Mouse (Mus musculus) spleen, adult 2 months (tissue): Measurements from ENCODE around the gene Fntb. TPM values are rescaled to one million over a fixed set of nuclear protein-coding genes. Genes with fewer than 3 reads are reported as not detected.
A peak's percentile ranks its signal among the peaks of the same experiment; 100 is the strongest.

ENCODE experiments used
- DNase-seq, 2 experiments: peaks; one replicate each; pipeline versions ENCODE4 v3.0.0 to v3.0.0-alpha.2; 2012 to 2021; ENCODE audit warnings: low spot score in 2 of 2, low read depth in 1 of 2
- H3K27ac ChIP-seq: fragments of 200-500 bp; 2 replicates; pipeline ENCODE4 v1.5.1; 2012; ENCODE audit warnings: low read length, inconsistent platforms; ENCODE audit not compliant: insufficient read depth
- H3K27me3 ChIP-seq: fragments of 200-500 bp; 2 replicates; pipeline ENCODE4 v1.6.1; 2012; ENCODE audit warnings: mild to moderate bottlenecking, moderate library complexity, low read length, inconsistent platforms; ENCODE audit not compliant: control insufficient read depth, insufficient read depth
- H3K36me3 ChIP-seq: fragments of 200-500 bp; 2 replicates; pipeline ENCODE4 v1.6.1; 2012; ENCODE audit warnings: mild to moderate bottlenecking, low read length, inconsistent platforms; ENCODE audit not compliant: control insufficient read depth, insufficient read depth
- H3K4me1 ChIP-seq: fragments of 200-500 bp; 2 replicates; pipeline ENCODE4 v1.6.1; 2011; ENCODE audit warnings: inconsistent platforms; ENCODE audit not compliant: control insufficient read depth, insufficient read depth, insufficient read length
- H3K4me3 ChIP-seq: fragments of 200-500 bp; 2 replicates; pipeline ENCODE4 v1.5.1; 2011; ENCODE audit warnings: mild to moderate bottlenecking, inconsistent platforms; ENCODE audit not compliant: insufficient read depth, insufficient read length; ENCODE audit errors: extremely low read depth
- CTCF ChIP-seq: fragments of 200-500 bp; IDR thresholded peaks from 2 replicates; pipeline ENCODE4 v1.5.1; 2011; ENCODE audit warnings: mild to moderate bottlenecking, inconsistent platforms; ENCODE audit not compliant: insufficient read depth, insufficient read length, insufficient replicate concordance; ENCODE audit errors: extremely low read depth
- POLR2A ChIP-seq: fragments of 200-500 bp; IDR thresholded peaks from 2 replicates; pipeline ENCODE4 v1.6.1; 2011; ENCODE audit warnings: low read depth, low read length, inconsistent platforms
- WGBS: fragments of 180-500 bp; shearing (Covaris S2); methylation state at CpG from one replicate; pipeline ENCODE4 v1.1.7; 2018; 5-methylcytosine and 5-hydroxymethylcytosine counted together
- polyA plus RNA-seq: library from polyadenylated mRNA; depleted of rRNA; stranded (reverse); fragments of >200 nt; gene quantifications from 2 replicates; pipeline ENCODE4 v1.2.3, GENCODE M21; 2012

Gene Fntb
- polyA plus RNA-seq, 1 experiment: 18.7 TPM

- WGBS: 87% methylated on average over 4 of the region's 4 CpGs
- H3K4me3 ChIP-seq: no peak overlapping the region
- DNase-seq: no peak
- no peak overlapping the region for H3K27ac ChIP-seq
- TF ChIP-seq CTCF: no peak
- no peak for TF ChIP-seq POLR2A
- H3K4me1 ChIP-seq: peaks cover 11% of the 10 kb centered on the region; the same call in 1 of the 2 replicates
- H3K27me3 ChIP-seq: no peaks in the 10 kb centered on the region
- no peaks in the 10 kb centered on the region for H3K36me3 ChIP-seq
These were observed 119.7 kb downstream of the Fntb start for GRCm38 (mm10) chr12:76885103-76885502.

GRCm38 (mm10) chr12:76886826-76887225 lies 121.4 kb downstream of the Fntb start:
- Histone ChIP-seq H3K4me3 (no peak overlapping the region), H3K36me3 (no peaks in the 10 kb centered on the region), H3K27me3 (no peaks in the 10 kb centered on the region), H3K27ac (peak overlapping the region; percentile 68), H3K4me1 (peaks cover 11% of the 10 kb centered on the region; the same call in 1 of the 2 replicates)
- whole genome bisulfite sequencing: 40% methylated on average over 7 of the region's 7 CpGs
- TF ChIP-seq CTCF (no peak), POLR2A (no peak)
- DNase-seq: peak; percentile 18 to 55

- WGBS: 95% methylated on average over 12 of the region's 12 CpGs
- no peak overlapping the region for H3K4me3 ChIP-seq
- peaks cover 11% of the 10 kb centered on the region; the same call in 1 of the 2 replicates for H3K4me1 ChIP-seq
- DNase-seq: no peak
- TF ChIP-seq POLR2A (no peak), CTCF (no peak)
- no peaks in the 10 kb centered on the region for H3K27me3 ChIP-seq
- no peaks in the 10 kb centered on the region for H3K36me3 ChIP-seq
- no peak overlapping the region for H3K27ac ChIP-seq
These were observed 122.6 kb downstream of the Fntb start for GRCm38 (mm10) chr12:76887941-76888340.

DNA sequence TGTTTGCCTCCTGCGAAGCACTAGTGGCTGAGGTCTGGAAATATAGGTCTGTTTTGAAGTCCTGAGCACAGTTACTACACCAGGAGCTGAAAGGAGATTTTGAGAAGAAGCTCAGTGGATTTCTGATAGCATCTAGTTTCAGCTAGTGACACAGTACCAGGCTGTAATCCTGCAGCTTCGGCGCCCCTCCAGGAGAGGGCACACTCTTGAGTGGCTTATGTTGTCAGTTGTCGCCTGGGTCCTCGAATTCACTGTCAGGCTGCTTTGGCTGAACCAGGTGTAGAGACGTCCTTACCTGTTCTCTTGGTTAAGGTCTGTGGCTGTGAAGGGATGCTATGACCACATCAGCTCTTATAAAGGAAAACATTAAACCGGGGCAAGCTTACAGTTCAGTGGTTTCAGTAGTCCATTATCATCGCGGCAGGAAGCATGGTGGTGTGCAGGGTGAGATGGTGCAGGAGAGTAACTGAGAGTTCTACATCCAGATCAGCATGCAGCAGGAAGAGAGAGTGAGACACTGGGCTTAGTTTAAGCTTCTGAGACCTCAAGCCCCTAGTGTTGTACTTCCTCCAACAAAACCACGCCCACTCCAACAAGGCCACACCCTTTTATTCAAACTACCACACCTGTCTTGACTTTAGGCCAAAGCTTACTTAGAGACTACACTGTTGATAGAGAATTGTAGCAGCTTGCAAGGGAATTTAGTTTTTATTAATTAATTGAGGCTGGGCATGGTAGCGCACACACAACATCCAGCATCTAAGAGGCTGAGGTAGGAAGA lies 124.2 kb downstream of the Fntb start:
- Histone ChIP-seq H3K27ac (no peak overlapping the region), H3K36me3 (no peaks in the 10 kb centered on the region), H3K27me3 (no peaks in the 10 kb centered on the region), H3K4me1 (peaks cover 11% of the 10 kb centered on the region; the same call in 1 of the 2 replicates), H3K4me3 (no peak overlapping the region)
- no peak for DNase-seq
- WGBS: 90% methylated on average over 11 of the region's 11 CpGs
- TF ChIP-seq CTCF (no peak), POLR2A (no peak)

- DNase-seq: no peak
- no peaks in the 10 kb centered on the region for H3K27me3 ChIP-seq
- peaks cover 11% of the 10 kb centered on the region; the same call in 1 of the 2 replicates for H3K4me1 ChIP-seq
- H3K27ac ChIP-seq: no peak overlapping the region
- no peaks in the 10 kb centered on the region for H3K36me3 ChIP-seq
- TF ChIP-seq CTCF (no peak), POLR2A (no peak)
- H3K4me3 ChIP-seq: no peak overlapping the region
- WGBS: 91% methylated on average over 3 of the region's 3 CpGs
These were observed 125.8 kb downstream of the Fntb start for GRCm38 (mm10) chr12:76891160-76891559.

GRCm38 (mm10) chr12:76892910-76893695 lies 127.7 kb downstream of the Fntb start:
- no peak overlapping the region for H3K27ac ChIP-seq
- 93% methylated on average over 16 of the region's 16 CpGs for WGBS
- H3K36me3 ChIP-seq: no peaks in the 10 kb centered on the region
- H3K27me3 ChIP-seq: no peaks in the 10 kb centered on the region
- no peak overlapping the region for H3K4me3 ChIP-seq
- TF ChIP-seq CTCF: no peak
- TF ChIP-seq POLR2A: no peak
- DNase-seq: no peak
- no peaks in the 10 kb centered on the region for H3K4me1 ChIP-seq
